Mouse (Mus musculus): ENCODE measurements around the gene Mamstr.
"Not testable (repeated sequence)": the region's sequence is repeated elsewhere in the genome, so short reads cannot be mapped to it uniquely, and the experiment has no call there.

Gene Mamstr

GRCm38 (mm10) chr7:45649351-45649750 is 9.6 kb downstream of the Mamstr start:
- no peak for DNase-seq (ENCODE audit: low read depth in 2 of 2, low spot score in 2 of 2)

- not testable (repeated sequence) for DNase-seq (ENCODE audit: low read depth in 2 of 2, low spot score in 2 of 2)
These were observed 10.7 kb downstream of the Mamstr start for GRCm38 (mm10) chr7:45650484-45650883.

GRCm38 (mm10) chr7:45654424-45655047 is 14.8 kb downstream of the Mamstr start:
- no peak for DNase-seq (ENCODE audit: low read depth in 2 of 2, low spot score in 2 of 2)

- DNase-seq (ENCODE audit: low read depth in 2 of 2, low spot score in 2 of 2): no peak
These were observed 21.1 kb downstream of the Mamstr start for GRCm38 (mm10) chr7:45660746-45661478.

- DNase-seq (ENCODE audit: low read depth in 2 of 2, low spot score in 2 of 2): not testable (repeated sequence)
These were observed 21.9 kb downstream of the Mamstr start for GRCm38 (mm10) chr7:45661702-45662101.

GRCm38 (mm10) chr7:45665303-45666138 is 25.7 kb downstream of the Mamstr start:
- DNase-seq (ENCODE audit: low read depth in 2 of 2, low spot score in 2 of 2): no peak

GRCm38 (mm10) chr7:45666161-45666560 is 26.4 kb downstream of the Mamstr start, which contains the start of gene Fut2:
TSS of gene Fut2 (minus strand) at chr7:45666394.
- no peak for DNase-seq (ENCODE audit: low read depth in 2 of 2, low spot score in 2 of 2)

GRCm38 (mm10) chr7:45667761-45668160 is 28.0 kb downstream of the Mamstr start:
- no peak for DNase-seq (ENCODE audit: low read depth in 2 of 2, low spot score in 2 of 2)

GRCm38 (mm10) chr7:45668921-45669320 is 29.1 kb downstream of the Mamstr start:
- DNase-seq (ENCODE audit: low read depth in 2 of 2, low spot score in 2 of 2): no peak

GRCm38 (mm10) chr7:45677627-45678295 is 38.0 kb downstream of the Mamstr start:
- DNase-seq (ENCODE audit: low read depth in 2 of 2, low spot score in 2 of 2): no peak

- DNase-seq (ENCODE audit: low read depth in 2 of 2, low spot score in 2 of 2): no peak
These were observed 38.7 kb downstream of the Mamstr start for GRCm38 (mm10) chr7:45678513-45678912.

- DNase-seq (ENCODE audit: low read depth in 2 of 2, low spot score in 2 of 2): no peak
These were observed 40.3 kb downstream of the Mamstr start for GRCm38 (mm10) chr7:45679966-45680621.

- no peak for DNase-seq (ENCODE audit: low read depth in 2 of 2, low spot score in 2 of 2)
These were observed 41.4 kb downstream of the Mamstr start for GRCm38 (mm10) chr7:45681046-45681736.

- peak; percentile 69 to 79 for DNase-seq (ENCODE audit: low read depth in 2 of 2, low spot score in 2 of 2)
These were observed 42.7 kb downstream of the Mamstr start for GRCm38 (mm10) chr7:45682144-45683126.

- peak in 1 of 2 experiments; percentile 30 for DNase-seq (ENCODE audit: low read depth in 2 of 2, low spot score in 2 of 2)
These were observed 43.7 kb downstream of the Mamstr start, which contains the start of gene Ntn5 for GRCm38 (mm10) chr7:45683396-45684050. TSS of gene Ntn5 (plus strand) at chr7:45684022.

GRCm38 (mm10) chr7:45685811-45686210 is 46.0 kb downstream of the Mamstr start:
- no peak for DNase-seq (ENCODE audit: low read depth in 2 of 2, low spot score in 2 of 2)

GRCm38 (mm10) chr7:45686841-45687240 is 47.1 kb downstream of the Mamstr start:
- no peak for DNase-seq (ENCODE audit: low read depth in 2 of 2, low spot score in 2 of 2)

GRCm38 (mm10) chr7:45689099-45689498 is 49.3 kb downstream of the Mamstr start:
- DNase-seq (ENCODE audit: low read depth in 2 of 2, low spot score in 2 of 2): no peak
